Mouse (Mus musculus): ENCODE results near the gene Gdpd3.

DNA sequence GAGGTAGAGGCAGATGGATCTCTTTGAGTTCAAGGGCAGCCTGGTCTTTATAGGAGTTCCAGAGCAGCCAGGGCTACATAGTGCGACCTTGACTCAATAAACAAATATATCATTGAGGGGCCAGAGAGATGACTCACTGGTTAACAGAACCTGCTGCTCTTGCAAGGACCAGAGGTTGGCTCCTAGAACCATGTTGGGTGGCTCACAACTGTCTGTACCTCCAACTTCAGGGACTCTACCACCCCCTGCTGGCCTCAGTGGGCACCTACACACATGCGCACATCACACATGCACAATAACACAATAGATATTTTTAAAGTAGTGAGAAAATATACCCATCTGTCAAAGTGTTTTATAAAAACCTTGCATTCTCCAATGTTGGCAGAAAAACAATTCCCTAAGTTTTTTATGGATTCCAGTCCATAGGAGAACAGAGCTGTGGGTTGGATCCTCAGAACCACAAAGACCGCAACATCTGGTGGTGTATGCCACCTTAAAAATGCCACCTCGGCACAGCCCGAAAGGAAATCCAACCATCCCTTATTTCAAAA lies 47.3 kb upstream of the Gdpd3 start:
- no peak for TF ChIP-seq POLR2A (IDR thresholded peaks at IDR 0.05; ENCODE audit: low read depth, low read length)
- 0 out of 2 replicates have a peak, but pooled peaks have one; percentile 21 for TF ChIP-seq CTCF (conservative IDR thresholded peaks at IDR 0.05; ENCODE audit: insufficient read depth, insufficient read length, low read depth, low read length)

Measured in kidney, adult 2 months (tissue).